Mouse (Mus musculus): ENCODE measurements at regions not wholly inside any gene's neighbourhood (a gene's known extent, or its start where the extent isn't known, plus 50 kb on each side); places are given as distances from the start of the nearest gene placed in this dataset.

- no peak for DNase-seq (ENCODE audit: low spot score in 2 of 2)
These were observed 56.4 kb downstream of the Cyp26a1 start for GRCm38 (mm10) chr19:37754024-37754423.

DNA sequence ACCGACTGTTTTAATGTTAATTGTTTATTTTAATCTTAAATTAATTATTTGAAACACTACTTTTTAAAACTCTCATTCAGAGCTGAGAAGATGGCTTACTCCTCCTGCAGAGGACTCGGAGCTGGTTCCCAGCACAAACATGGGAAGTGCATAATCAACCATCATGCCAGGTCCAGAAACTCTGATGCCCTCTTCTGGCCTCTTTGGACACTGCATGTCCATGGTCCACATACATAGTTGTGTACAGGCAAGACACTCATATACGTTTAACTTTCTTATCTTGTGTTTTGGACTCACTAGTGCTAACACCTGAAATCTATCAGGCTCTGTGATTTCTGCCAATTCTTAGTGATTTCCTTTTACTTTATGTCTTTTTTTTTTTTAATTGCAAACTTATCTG, 57.8 kb downstream of the Cyp26a1 start:
- no peak for DNase-seq (ENCODE audit: low spot score in 2 of 2)

GRCm38 (mm10) chr19:37769376-37769775, 71.8 kb downstream of the Cyp26a1 start:
- DNase-seq (ENCODE audit: low spot score in 2 of 2): no peak

- DNase-seq (ENCODE audit: low spot score in 2 of 2): no peak
These were observed 74.4 kb downstream of the Cyp26a1 start for GRCm38 (mm10) chr19:37771956-37772355.

GRCm38 (mm10) chr19:37774551-37774950, 77.0 kb downstream of the Cyp26a1 start:
- no peak for DNase-seq (ENCODE audit: low spot score in 2 of 2)

DNA sequence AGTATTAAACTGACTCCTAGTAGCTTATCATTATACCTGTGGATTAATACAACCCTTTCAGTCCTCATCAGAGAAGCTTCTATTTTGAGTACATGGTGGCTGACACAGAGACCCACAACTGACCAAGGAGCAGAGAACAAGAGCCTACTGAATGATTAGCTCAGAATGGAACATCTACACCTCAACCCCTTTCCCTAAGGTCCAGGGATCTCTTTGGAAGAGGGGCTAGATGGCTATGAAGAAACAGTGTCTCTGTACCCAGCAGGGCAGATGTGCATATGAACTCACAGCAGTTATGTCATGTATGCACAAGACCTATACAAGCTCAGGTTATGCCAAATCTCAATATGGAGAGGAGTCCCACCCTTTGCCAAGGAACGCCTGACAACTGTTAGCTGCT, 77.4 kb downstream of the Cyp26a1 start:
- DNase-seq (ENCODE audit: low spot score in 2 of 2): no peak

GRCm38 (mm10) chr19:37777961-37778360, 80.4 kb downstream of the Cyp26a1 start:
- DNase-seq (ENCODE audit: low spot score in 2 of 2): no peak

DNA sequence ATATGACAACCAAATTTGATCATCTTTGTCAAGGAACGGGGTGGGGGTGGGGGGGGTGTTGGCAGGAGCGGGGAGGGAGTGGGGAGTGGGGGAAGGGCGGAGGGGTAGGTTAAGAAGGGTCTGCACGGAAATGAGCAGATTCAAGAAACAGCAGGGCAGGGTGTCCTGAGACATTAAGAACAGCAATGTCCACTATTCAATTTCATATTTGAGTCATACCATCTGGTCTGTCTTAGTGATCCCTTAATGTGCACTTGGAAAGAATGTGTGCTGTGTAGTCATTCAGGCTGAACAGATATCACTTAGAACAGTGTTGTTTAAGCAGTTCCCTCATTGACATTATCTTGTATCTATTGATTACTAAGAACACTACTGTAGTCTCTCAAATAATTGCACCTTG, 81.0 kb downstream of the Cyp26a1 start:
- no peak for DNase-seq (ENCODE audit: low spot score in 2 of 2)

DNA sequence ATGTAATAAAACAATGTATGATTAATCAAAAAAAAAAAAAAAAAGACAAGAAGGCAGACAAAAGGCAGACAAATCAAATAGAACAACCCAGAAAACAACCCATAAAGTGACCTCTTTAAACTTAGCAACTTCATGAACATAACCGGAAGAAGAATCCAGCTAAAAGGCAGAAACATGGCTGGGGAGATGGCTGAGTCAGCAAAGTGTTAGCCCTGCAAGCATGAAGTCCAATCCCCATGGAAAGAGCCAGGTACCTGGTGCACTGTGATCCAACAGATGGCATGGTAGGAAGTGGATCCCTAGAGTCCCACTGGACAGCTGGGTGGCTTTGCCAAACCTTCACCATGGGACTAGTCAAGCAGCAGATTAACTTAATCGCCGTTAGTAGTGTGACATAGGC, 90.9 kb downstream of the Cyp26a1 start:
- no peak for DNase-seq (ENCODE audit: low spot score in 2 of 2)

- no peak for DNase-seq (ENCODE audit: low spot score in 2 of 2)
These were observed 92.1 kb downstream of the Cyp26a1 start for GRCm38 (mm10) chr19:37789576-37790180.

DNA sequence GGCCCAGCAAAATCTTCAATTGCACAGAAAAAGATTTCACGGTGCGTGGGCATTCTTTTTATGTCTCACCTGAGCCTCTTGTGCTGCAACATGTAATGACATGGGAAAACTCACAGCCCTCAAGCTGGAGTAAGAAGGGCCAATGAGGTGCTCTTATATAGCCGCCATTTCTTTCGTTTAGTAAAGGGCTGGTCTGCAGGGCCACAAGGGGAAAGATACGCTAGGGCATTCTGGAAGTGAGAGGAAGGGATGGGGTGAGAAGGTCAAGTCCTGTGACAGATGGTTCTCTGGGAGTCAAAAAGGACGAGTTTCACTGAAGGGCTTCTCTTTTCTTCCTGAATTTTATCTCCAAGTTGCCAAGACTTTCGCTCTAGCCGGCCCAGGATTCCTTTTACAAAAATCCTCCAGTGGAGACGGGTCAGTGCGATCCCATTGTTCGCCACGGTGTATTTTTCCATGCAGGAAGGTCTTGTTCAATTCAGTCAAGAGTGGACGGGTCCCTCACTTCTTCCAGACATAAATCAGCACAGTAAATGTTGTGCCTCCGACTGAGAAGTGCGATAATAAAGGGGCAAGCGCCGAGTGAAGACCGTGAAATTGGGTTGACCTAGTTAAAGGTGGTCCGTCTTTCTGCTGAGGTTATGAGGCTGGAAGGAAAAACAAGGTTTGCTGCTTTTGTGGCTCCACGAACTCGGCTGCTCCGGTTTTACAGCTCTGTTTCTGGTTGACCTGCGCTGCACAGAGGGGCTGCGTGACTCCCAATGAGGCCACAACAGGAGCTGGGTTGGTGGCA, 92.9 kb downstream of the Cyp26a1 start:
- no peak for DNase-seq (ENCODE audit: low spot score in 2 of 2)

DNA sequence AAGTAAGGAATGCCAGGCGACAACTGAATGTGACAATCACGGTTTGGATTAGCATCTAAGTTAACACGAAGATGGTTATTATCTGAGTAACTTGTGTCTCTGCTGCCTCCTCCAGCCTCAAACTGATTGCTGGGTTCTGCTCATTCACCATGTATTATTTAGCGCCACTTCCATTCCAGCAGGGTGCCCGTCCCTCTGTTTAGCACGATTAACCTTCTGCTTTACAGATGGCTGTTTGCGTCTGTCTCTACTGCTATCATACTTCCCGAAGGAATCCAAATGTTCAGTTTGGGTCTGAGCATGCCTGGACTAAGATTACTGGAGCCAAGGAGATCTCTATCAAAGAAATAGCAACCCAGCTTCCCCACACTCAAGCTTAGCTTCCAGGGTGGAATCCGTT, 95.6 kb downstream of the Cyp26a1 start:
- no peak for DNase-seq (ENCODE audit: low spot score in 2 of 2)

DNA sequence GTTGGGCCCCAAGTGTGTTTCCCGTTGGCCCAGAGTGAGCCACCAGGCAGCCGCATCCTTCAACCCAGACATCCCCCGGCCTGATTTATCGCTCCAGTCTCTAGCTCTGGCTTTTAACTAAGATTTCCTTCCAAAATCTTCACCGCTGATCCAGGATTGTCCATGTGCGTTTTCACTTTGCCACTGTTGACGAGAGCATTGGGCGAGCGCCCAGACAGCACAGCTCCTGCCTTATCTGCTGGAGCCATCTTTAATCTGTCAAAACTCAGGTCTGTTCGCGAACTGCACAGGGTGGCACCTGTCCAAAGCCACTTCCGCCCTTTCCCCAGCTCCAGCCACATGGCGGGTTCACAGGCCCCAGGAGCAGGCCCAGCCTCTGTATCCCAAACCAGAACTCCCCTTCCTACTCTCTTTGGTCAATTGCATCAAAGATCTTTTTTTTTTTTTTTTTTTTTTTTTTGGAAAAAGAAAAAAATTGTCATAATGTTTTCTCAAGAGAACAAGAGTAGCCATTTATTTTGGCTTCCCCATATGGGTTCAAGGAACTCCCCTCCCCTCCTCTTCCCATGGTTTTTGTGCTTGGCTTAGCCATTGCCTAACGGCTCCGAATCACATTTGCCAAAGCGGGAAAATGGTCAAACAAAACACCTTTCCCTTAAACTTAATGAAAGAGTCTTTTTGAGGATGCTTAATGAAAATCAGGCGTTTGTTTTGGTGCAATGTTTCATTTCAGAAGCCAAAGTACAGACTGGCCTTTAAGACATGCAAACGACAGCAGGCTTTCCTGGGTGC, 98.2 kb downstream of the Cyp26a1 start:
- DNase-seq (ENCODE audit: low spot score in 2 of 2): peak in 1 of 2 experiments; percentile 23

DNA sequence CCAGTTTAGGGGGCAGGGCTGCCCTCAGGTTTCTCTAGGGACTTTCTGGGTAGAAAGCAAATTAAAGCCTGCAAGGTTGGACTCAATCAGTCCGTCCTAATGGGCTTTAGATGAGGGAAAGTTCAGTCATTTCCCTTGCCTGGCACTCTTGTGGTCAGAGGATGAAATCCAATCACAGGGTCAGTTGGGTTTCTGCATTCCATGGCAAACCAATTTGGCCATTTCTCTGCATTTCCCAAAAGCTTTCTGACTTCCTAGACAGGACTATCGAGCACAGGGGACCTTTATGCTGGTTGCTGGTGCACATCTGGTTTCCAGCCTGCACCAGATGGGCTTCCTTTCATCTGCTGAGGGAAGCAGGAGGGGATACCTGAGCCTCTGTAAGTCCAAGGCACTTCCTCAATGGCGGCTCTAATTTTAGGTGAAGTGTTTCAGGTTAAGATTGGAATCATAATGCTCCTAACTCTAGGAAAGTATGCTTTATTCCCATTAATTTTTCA, 102.6 kb downstream of the Cyp26a1 start:
- DNase-seq (ENCODE audit: low spot score in 2 of 2): no peak

- DNase-seq (ENCODE audit: low spot score in 2 of 2): no peak
These were observed 112.1 kb downstream of the Cyp26a1 start for GRCm38 (mm10) chr19:37809666-37810065.

- DNase-seq (ENCODE audit: low spot score in 2 of 2): peak; percentile 13 to 18
These were observed 116.8 kb downstream of the Cyp26a1 start for GRCm38 (mm10) chr19:37814089-37815073.

DNA sequence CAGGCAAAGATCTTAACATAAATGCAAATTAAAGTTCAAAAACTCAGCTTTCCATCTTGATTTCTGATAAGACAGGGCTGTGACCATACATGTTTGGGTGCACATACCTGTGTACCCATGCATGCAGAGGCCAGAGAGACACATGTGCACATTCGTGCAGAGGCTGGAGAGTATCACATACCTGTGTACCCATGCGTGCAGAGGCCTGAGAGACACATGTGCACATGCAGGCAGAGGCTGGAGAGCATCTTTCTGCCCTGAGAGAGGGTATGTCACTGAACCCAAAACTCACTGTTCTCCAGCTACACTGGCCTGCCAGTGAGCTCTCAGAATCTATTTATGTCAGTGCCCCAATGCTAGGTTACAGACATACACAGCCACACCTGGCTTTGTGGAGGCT, 118.0 kb downstream of the Cyp26a1 start:
- DNase-seq (ENCODE audit: low spot score in 2 of 2): no peak

DNA sequence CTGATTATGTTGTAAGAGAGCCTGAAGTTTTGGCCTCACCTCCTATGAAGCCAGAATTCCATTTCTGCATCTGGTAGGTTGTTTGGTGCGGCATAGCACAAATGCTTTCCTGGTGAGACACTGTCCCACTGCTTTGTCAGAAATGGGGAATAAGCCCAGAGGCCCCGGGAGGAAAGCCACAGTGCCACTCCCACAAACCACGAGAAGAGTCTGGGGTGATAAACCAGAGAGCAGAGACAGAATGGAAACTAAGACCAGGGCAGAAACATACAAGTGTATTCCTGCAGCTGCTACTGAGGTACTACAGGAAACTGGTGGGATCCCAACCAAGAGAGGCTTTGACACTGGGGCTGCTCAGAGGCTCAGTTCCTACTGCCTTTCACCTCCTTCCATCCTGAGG, 123.6 kb downstream of the Cyp26a1 start:
- DNase-seq (ENCODE audit: low spot score in 2 of 2): no peak

- no peak for DNase-seq (ENCODE audit: low spot score in 2 of 2)
These were observed 124.1 kb downstream of the Cyp26a1 start for GRCm38 (mm10) chr19:37821671-37822190.

DNA sequence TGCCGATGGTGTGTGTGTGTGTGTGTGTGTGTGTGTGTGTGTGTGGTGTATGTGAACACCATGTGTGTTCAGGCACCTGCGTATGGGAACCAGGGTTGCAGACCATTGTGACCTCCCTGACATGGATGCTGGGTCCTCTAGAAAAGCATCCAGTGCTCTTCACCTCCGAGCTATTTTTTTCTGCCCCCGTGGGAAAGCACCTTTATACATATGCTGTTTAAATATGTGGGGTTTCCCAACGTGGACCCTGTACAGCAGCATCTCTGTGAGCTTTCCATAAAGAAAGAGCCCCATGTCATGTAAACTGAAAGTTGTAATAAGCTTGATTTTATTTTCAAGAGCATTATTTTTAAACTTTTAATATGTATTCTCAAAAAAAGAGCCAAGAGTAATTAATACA, 126.6 kb downstream of the Cyp26a1 start:
- DNase-seq (ENCODE audit: low spot score in 2 of 2): no peak

DNA sequence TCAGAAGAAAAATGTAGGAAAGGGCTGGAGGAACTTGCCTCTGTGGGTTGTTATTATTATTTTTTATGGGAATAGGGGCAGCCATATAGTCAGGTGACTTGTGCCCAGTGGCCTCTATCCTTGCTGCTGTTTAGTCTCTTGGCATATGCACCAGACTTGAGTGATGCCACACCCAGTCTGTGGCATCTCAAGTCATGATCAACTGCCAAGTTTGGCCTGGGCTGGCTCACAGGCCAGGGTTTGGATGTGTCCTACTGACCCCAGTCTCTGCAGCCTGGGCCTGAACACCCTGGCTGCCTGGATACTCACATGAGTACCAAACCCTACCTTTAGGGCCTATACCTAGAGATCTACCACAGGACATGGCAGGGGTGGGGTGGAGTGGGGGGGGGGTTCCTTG, 133.8 kb downstream of the Cyp26a1 start:
- no peak for DNase-seq (ENCODE audit: low spot score in 2 of 2)
